ENCODE assay signal across 16 mouse cellular contexts in genomic region chr12:57536056-57536908, GRCm38 (mm10). TPM values are rescaled to one million over a fixed set of nuclear protein-coding genes. Genes with fewer than 3 reads are reported as not detected.
DNase-seq lines count a peak whose midpoint lies in the region; ATAC-seq and TF ChIP-seq lines count a peak whose summit lies in the region.
"Had no signal": no experiment of that assay in that cellular context is flagged by ENCODE, and none has a peak within 500 bp of the region (broad histone marks: within the 10 kb centered on the region; RNA-seq: fewer than 3 reads in every experiment).

No protein-coding gene starts in this region.

- DNase-seq in midbrain, embryonic 11.5 days (ENCODE audit: low spot score, missing footprints): peak; percentile 96
- DNase-seq in midbrain, postnatal 0 days (ENCODE audit: low spot score): no peak
- peak; percentile 78 for DNase-seq in intestine, embryonic 14.5 days (ENCODE audit: low spot score)
- peak; percentile 62 to 77 for DNase-seq in lung, adult 18-20 months
- peak; percentile 53 for DNase-seq in neural tube, embryonic 11.5 days (ENCODE audit: low spot score)
- no peak for DNase-seq in adrenal gland, postnatal 14 days
- DNase-seq in spleen, postnatal 4 days (ENCODE audit: low spot score in 2 of 2): no peak
- DNase-seq in kidney, postnatal 10 days: no peak
- DNase-seq: adrenal gland, adult 2 months; heart, postnatal 4 days; right cerebral cortex, postnatal 4 days; thymus, postnatal 25 days had no signal

- H3K27ac ChIP-seq in midbrain, embryonic 11.5 days (ENCODE audit: low read depth, low read length): peak overlapping the region; percentile 84
- H3K27ac ChIP-seq in midbrain, postnatal 0 days (ENCODE audit: low read depth, low read length): no peak overlapping the region
- H3K27ac ChIP-seq in intestine, embryonic 14.5 days (ENCODE audit: low read depth): peak overlapping the region; percentile 83
- H3K27ac ChIP-seq in neural tube, embryonic 11.5 days (ENCODE audit: low read depth, low read length): no peak overlapping the region
- H3K27ac ChIP-seq: liver, embryonic 14.5 days had no signal

- peak overlapping the region; percentile 54; the same call in 1 of the 2 replicates for H3K9ac ChIP-seq in midbrain, embryonic 11.5 days (ENCODE audit: low read length)
- no peak overlapping the region for H3K9ac ChIP-seq in midbrain, postnatal 0 days (replicated peaks; ENCODE audit: low read length, poor library complexity, severe bottlenecking)
- H3K9ac ChIP-seq in intestine, embryonic 14.5 days (ENCODE audit: low read length): peak overlapping the region; percentile 18; the same call in 1 of the 2 replicates
- H3K9ac ChIP-seq in neural tube, embryonic 11.5 days (ENCODE audit: low read length): no peak overlapping the region
- H3K9ac ChIP-seq: liver, embryonic 14.5 days had no signal

- H3K27me3 ChIP-seq in midbrain, embryonic 11.5 days (ENCODE audit: control insufficient read depth, insufficient read depth, low read length): peaks cover 72% of the 10 kb centered on the region
- H3K27me3 ChIP-seq in midbrain, postnatal 0 days (ENCODE audit: insufficient read depth, low read length): peaks cover 76% of the 10 kb centered on the region
- H3K27me3 ChIP-seq in intestine, embryonic 14.5 days (replicated peaks; ENCODE audit: control insufficient read depth, insufficient read depth, low read length): peaks cover 88% of the 10 kb centered on the region
- H3K27me3 ChIP-seq in neural tube, embryonic 11.5 days (ENCODE audit: control insufficient read depth, insufficient read depth, low read length): peaks cover 85% of the 10 kb centered on the region

- peaks cover 22% of the 10 kb centered on the region for H3K4me1 ChIP-seq in midbrain, embryonic 11.5 days (ENCODE audit: control insufficient read depth, insufficient read depth, low read length)
- H3K4me1 ChIP-seq in midbrain, postnatal 0 days (ENCODE audit: insufficient read depth, low read length): no peaks in the 10 kb centered on the region
- 0 out of 2 replicates have a peak, but pooled peaks cover 5% of the 10 kb centered on the region for H3K4me1 ChIP-seq in intestine, embryonic 14.5 days (replicated peaks; ENCODE audit: control insufficient read depth, insufficient read depth, low read length)
- H3K4me1 ChIP-seq in neural tube, embryonic 11.5 days (ENCODE audit: control insufficient read depth, insufficient read depth, low read length): peaks cover 18% of the 10 kb centered on the region

- H3K4me2 ChIP-seq in midbrain, embryonic 11.5 days: peak overlapping the region; percentile 53; the same call in 1 of the 2 replicates
- no peak overlapping the region for H3K4me2 ChIP-seq in midbrain, postnatal 0 days (ENCODE audit: low read depth, low read length, poor library complexity, severe bottlenecking)
- H3K4me2 ChIP-seq in intestine, embryonic 14.5 days (ENCODE audit: low read length): peak overlapping the region; percentile 11; the same call in 1 of the 2 replicates
- no peak overlapping the region for H3K4me2 ChIP-seq in neural tube, embryonic 11.5 days (ENCODE audit: low read depth)

- H3K9me3 ChIP-seq in midbrain, embryonic 11.5 days (ENCODE audit: control insufficient read depth, low read length): no peaks in the 10 kb centered on the region
- no peaks in the 10 kb centered on the region for H3K9me3 ChIP-seq in midbrain, postnatal 0 days (ENCODE audit: low read length)
- H3K9me3 ChIP-seq in intestine, embryonic 14.5 days (ENCODE audit: control insufficient read depth, low read length): no peaks in the 10 kb centered on the region
- H3K9me3 ChIP-seq in neural tube, embryonic 11.5 days (ENCODE audit: control insufficient read depth, low read length): no peaks in the 10 kb centered on the region
- H3K9me3 ChIP-seq: G1E had no signal

- no peak for TF ChIP-seq CTCF in midbrain, postnatal 0 days (IDR thresholded peaks at IDR 0.05)

- no peak for ATAC-seq in midbrain, embryonic 11.5 days (ENCODE audit: low FRiP score)
- ATAC-seq in midbrain, postnatal 0 days (ENCODE audit: low FRiP score): no peak
- ATAC-seq in intestine, embryonic 14.5 days (replicated peaks; ENCODE audit: low FRiP score, low TSS enrichment, low read depth): no peak; the same call in 1 of the 2 replicates
- no peak for ATAC-seq in neural tube, embryonic 11.5 days (ENCODE audit: insufficient read depth, low FRiP score, low TSS enrichment)

- WGBS in midbrain, embryonic 11.5 days: 2% methylated on average over 25 of the region's 25 CpGs
- WGBS in midbrain, postnatal 0 days: 3% methylated on average over 25 of the region's 25 CpGs
- WGBS in intestine, embryonic 14.5 days: 2% methylated on average over 25 of the region's 25 CpGs
- WGBS in neural tube, embryonic 11.5 days: 1% methylated on average over 25 of the region's 25 CpGs

- H3K4me3 ChIP-seq in midbrain, embryonic 11.5 days (ENCODE audit: low read depth, low read length): 0 out of 2 replicates have a peak overlapping the region, but pooled peaks have one; percentile 11
- no peak overlapping the region for H3K4me3 ChIP-seq in midbrain, postnatal 0 days (ENCODE audit: low read depth, low read length)
- no peak overlapping the region for H3K4me3 ChIP-seq in intestine, embryonic 14.5 days (ENCODE audit: low read depth, low read length)
- no peak overlapping the region for H3K4me3 ChIP-seq in neural tube, embryonic 11.5 days (ENCODE audit: low read depth, low read length)

- no peaks in the 10 kb centered on the region for H3K36me3 ChIP-seq in midbrain, embryonic 11.5 days (ENCODE audit: control insufficient read depth, insufficient read depth, low read length)
- H3K36me3 ChIP-seq in midbrain, postnatal 0 days (ENCODE audit: insufficient read depth, low read length): no peaks in the 10 kb centered on the region
- H3K36me3 ChIP-seq in intestine, embryonic 14.5 days (ENCODE audit: control insufficient read depth, insufficient read depth, low read length): no peaks in the 10 kb centered on the region
- H3K36me3 ChIP-seq in neural tube, embryonic 11.5 days (ENCODE audit: control insufficient read depth, insufficient read depth, low read length): no peaks in the 10 kb centered on the region
- H3K36me3 ChIP-seq: G1E had no signal

RNA-seq across cellular contexts. Expression of gene Foxa1, which starts 10.4 kb away (rescaled TPM):
- 6.8 and 10.5 TPM in 2 replicates for polyA plus RNA-seq in midbrain, embryonic 11.5 days (2014; fragmentation: Nextera tagmentation; extraction: Ambion mirVana)
- total RNA-seq in midbrain, postnatal 0 days (2014; rRNA removed): 2.1 and 2.2 TPM in 2 replicates
- polyA plus RNA-seq in midbrain, postnatal 0 days (2015; fragmentation: Nextera tagmentation; extraction: Ambion mirVana): 1.7 and 1.9 TPM in 2 replicates
- 8.3 and 8.4 TPM in 2 replicates for polyA plus RNA-seq in intestine, embryonic 14.5 days (2014; fragmentation: Nextera tagmentation; extraction: Ambion mirVana)
- polyA plus RNA-seq in neural tube, embryonic 11.5 days (2014; fragmentation: Nextera tagmentation; extraction: Ambion mirVana): 1.6 and 1.7 TPM in 2 replicates
- 0.11 and 1.9 TPM in 2 replicates for total RNA-seq in adrenal gland, postnatal 14 days (2021)
- total RNA-seq: adrenal gland, adult 2 months; gastrocnemius, postnatal 4 days; heart, postnatal 4 days; layer of hippocampus, adult 18-20 months had no signal

RNA-seq across cellular contexts. Expression of gene Ttc6, which starts 27.6 kb away (rescaled TPM):
- 2.6 and 2.9 TPM in 2 replicates for polyA plus RNA-seq in midbrain, embryonic 11.5 days (2014; fragmentation: Nextera tagmentation; extraction: Ambion mirVana)
- 2.2 and 2.7 TPM in 2 replicates for total RNA-seq in midbrain, postnatal 0 days (2014; rRNA removed)
- polyA plus RNA-seq in midbrain, postnatal 0 days (2015; fragmentation: Nextera tagmentation; extraction: Ambion mirVana): 0.90 and 0.91 TPM in 2 replicates
- 1.7 and 2.6 TPM in 2 replicates for polyA plus RNA-seq in intestine, embryonic 14.5 days (2014; fragmentation: Nextera tagmentation; extraction: Ambion mirVana)
- 0.27 and 0.33 TPM in 2 replicates for polyA plus RNA-seq in neural tube, embryonic 11.5 days (2014; fragmentation: Nextera tagmentation; extraction: Ambion mirVana)
- total RNA-seq in adrenal gland, postnatal 14 days (2021): not detected in 2 replicates
- total RNA-seq: adrenal gland, adult 2 months; gastrocnemius, postnatal 4 days had no signal
- polyA plus RNA-seq: adrenal gland, adult 2 months had no signal

Comparison
In these comparisons a context has a peak if more than half of its experiments do, and no peak if none do; other contexts are left out.
1. DNase-seq: peak in midbrain, embryonic 11.5 days (single experiment), intestine, embryonic 14.5 days (single experiment), lung, adult 18-20 months (2 of 2) and neural tube, embryonic 11.5 days (single experiment); none in midbrain, postnatal 0 days (single experiment), adrenal gland, postnatal 14 days (single experiment), spleen, postnatal 4 days (0 of 2) and kidney, postnatal 10 days (single experiment).
2. H3K27ac ChIP-seq: peak in midbrain, embryonic 11.5 days (single experiment) and intestine, embryonic 14.5 days (single experiment); none in midbrain, postnatal 0 days (single experiment) and neural tube, embryonic 11.5 days (single experiment).
3. H3K4me2 ChIP-seq: peak in midbrain, embryonic 11.5 days (single experiment) and intestine, embryonic 14.5 days (single experiment); none in midbrain, postnatal 0 days (single experiment) and neural tube, embryonic 11.5 days (single experiment).
4. H3K9ac ChIP-seq: peak in midbrain, embryonic 11.5 days (single experiment) and intestine, embryonic 14.5 days (single experiment); none in midbrain, postnatal 0 days (single experiment) and neural tube, embryonic 11.5 days (single experiment).